Mouse (Mus musculus) 3134 (cell line): ENCODE data around the gene Tex19.2.
A peak's percentile ranks its signal among the peaks of the same experiment; 100 is the strongest.

Experiments used
- DNase-seq: peaks from one replicate; pipeline ENCODE4 v3.0.0-alpha.2; 2011; ENCODE audit warnings: low spot score; ENCODE audit not compliant: insufficient read length; ENCODE audit errors: extremely low read depth

Gene Tex19.2

DNA sequence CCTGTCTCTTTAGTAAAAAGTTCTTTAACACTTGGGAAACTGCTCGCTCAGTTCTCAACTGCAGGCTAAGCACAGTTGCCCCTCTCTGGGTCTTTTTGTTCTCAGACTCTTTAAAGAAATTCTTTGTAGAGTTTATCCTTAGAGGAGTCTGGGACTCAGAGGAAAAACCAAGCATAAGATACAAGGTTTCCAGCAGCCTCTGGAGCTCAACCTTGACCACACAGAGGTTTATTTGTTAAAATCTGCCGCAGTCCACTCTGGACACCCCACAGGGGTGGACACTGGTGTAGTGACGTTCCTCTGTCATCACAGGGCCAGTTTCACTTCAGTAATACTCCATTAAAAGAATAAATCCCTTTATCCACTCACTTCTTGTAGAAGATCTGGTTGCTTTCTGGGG lies at the start of gene Tex19.2:
TSS of gene Tex19.2 (minus strand) at position 101 of the 400 bp plus-strand sequence.
- DNase-seq, result no peak

GRCm38 (mm10) chr11:121163751-121164150 lies 45.3 kb upstream of the Tex19.2 start:
- DNase-seq, result no peak

DNA sequence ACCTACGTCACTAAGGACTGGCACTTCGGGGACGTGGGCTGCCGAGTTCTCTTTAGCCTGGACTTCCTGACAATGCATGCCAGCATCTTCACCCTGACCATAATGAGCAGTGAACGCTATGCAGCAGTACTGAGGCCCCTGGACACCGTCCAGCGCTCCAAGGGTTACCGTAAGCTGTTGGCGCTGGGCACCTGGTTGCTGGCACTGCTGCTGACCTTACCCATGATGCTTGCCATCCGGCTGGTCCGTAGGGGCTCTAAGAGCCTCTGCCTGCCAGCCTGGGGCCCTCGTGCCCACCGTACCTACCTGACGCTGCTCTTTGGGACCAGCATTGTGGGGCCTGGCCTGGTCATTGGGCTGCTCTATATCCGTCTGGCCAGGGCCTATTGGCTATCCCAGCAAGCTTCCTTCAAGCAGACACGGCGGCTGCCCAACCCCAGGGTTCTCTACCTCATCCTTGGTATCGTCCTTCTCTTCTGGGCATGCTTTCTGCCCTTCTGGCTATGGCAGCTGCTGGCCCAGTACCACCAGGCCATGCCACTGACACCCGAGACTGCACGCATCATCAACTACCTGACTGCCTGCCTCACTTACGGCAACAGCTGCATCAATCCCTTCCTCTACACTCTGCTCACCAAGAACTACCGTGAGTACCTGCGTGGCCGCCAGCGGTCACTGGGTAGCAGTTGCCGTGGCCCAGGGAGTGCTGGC lies 42.3 kb upstream of the Tex19.2 start:
- DNase-seq, result no peak

GRCm38 (mm10) chr11:121159971-121160370 lies 41.5 kb upstream of the Tex19.2 start, which contains the start of gene Uts2r:
Gene Uts2r, plus strand, starts transcription at chr11:121160271.
- no peak for DNase-seq

DNA sequence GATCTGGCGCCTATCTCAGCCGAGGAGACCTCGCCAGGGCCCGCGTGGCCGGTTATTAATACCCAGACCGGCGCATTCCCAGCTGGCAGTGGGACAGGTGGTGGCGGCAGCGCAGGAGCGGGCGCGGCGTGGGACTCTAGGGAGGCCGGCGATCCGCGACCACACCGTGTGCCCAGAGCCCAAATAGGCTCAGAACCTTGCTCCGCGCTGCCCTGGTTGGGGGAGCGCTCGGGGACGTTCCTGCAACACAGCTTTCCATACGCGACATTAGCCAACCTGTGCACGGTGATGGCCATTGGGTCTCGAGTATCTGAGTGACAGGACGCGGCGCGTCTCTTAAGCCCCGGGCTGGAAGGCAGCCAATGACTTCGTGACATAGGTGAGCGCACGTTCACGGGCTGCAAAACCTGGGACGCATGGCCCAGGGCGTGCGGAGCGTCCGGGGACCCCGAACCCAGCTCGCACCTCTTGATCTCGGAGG lies 38.0 kb upstream of the Tex19.2 start:
- DNase-seq, result no peak

DNA sequence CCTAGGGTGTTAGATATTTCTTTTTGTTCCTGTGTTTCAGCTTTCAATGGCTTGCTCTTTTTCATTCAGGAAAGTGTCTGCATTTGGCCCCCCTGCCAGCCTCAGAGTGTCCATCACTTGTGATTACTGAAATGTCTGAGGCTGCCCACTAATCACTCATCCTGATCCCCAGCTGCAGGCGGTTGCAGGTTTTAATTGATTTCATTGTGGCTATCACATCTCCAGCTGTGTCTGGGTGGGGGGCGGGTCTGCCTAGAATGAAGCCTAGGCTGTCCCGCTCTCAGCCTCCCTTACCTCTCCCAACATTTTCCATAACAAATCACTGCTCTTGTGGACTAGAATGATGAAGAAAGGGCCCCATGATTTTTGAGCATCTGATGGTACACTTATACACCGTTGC lies 35.7 kb upstream of the Tex19.2 start:
- DNase-seq, result no peak

- no peak for DNase-seq
These were observed 29.7 kb upstream of the Tex19.2 start for GRCm38 (mm10) chr11:121148193-121148592.

DNA sequence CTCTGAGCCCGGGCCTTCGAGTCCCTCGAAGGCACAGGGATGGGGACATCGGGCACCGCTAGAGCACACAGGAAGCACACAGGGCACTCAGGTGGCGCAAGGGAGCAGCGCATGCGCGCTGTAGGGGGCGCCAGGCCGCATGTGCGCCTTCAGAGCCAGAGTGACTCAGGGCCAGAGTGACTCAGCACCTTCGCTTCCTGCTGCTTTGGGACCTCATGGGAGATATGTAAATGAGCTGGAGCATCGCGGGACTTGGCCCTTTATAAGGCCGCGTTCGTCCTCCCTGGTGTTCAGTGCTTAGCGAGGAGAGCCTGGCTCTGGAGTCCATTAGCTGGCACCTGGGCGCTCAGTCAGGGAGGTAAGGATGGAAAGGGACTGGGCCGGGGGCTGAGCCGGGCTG lies 27.4 kb upstream of the Tex19.2 start, which contains the start of gene Tex19.1:
TSS of gene Tex19.1 (plus strand) at position 279 of the 400 bp plus-strand sequence.
- no peak for DNase-seq

DNA sequence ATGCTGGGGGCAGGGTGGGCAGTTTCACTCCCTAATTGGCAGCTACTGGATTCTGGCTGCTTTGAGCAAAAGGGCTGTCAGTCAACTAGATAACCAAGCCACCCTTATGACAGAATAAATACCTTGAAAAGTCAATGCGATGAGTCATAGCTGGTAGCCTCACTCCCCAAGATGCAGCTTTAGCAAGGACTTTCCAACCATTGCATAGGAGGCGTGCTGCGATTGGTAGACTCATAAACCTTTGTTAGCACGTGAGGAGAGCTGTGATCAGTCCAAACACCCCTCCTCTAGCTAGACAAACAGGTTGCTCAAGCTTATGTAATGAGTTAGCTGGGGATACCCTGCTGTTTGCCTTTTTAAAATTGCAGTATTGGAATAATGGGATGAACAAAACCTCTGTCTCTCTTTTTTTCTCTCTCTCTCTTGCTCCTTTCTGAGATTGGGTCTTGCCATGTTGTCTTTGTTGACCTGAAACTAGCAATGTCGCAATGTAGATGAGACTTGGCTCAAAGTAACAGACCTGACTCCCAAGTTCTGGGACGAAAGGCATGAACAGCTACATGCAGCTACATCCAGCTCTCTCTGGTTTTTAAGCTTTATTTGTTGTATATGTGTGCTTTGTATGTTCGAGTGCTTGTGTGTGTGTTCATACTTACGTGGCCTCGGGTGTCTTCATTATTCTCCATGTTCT lies 25.0 kb upstream of the Tex19.2 start:
- no peak for DNase-seq

GRCm38 (mm10) chr11:121138732-121139131 lies 20.3 kb upstream of the Tex19.2 start:
- DNase-seq, result no peak

- DNase-seq, result no peak
These were observed 19.2 kb upstream of the Tex19.2 start for GRCm38 (mm10) chr11:121137682-121138081.

DNA sequence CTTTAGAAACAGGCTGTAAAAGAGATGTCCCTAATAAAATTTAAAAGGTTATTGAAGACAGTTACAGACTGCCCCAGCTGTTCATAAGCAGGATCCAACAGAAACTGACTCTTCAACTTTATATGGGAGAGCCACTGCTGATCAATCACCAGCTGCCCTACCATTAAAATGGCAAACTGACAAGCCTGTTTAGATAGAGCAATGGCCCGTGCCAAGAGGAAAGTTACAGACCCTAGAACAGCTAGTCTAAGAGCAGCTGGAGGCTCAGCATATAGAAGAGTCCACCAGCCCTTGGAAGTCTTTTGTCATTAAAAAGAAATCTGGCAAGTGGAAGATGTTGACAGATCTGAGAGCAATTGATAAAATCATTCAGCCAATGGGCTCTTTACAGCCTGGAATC lies 16.1 kb upstream of the Tex19.2 start:
- no peak for DNase-seq

DNA sequence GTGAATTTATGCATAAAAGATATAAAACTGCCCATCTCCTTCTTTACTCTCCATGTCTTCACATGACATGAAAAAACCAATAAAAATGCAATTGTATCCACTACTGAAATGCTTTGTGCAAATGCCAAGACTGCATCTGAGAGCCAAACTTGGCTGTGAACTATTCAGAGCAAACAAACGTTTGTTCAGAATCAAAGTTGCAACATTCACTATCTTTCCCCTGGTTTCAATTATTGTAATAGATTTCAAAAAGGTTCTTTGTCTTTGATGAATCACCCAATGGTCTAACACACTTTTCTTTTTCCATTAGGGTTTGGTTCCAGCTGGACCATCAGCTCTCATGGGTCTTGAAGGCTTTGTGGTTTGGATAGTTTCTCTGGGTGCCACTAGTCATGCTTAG lies 11.1 kb upstream of the Tex19.2 start:
- DNase-seq, result peak; percentile 67

GRCm38 (mm10) chr11:121127441-121127840 lies 9.0 kb upstream of the Tex19.2 start:
- DNase-seq, result no peak

- no peak for DNase-seq
These were observed 7.9 kb upstream of the Tex19.2 start for GRCm38 (mm10) chr11:121126395-121126794.

DNA sequence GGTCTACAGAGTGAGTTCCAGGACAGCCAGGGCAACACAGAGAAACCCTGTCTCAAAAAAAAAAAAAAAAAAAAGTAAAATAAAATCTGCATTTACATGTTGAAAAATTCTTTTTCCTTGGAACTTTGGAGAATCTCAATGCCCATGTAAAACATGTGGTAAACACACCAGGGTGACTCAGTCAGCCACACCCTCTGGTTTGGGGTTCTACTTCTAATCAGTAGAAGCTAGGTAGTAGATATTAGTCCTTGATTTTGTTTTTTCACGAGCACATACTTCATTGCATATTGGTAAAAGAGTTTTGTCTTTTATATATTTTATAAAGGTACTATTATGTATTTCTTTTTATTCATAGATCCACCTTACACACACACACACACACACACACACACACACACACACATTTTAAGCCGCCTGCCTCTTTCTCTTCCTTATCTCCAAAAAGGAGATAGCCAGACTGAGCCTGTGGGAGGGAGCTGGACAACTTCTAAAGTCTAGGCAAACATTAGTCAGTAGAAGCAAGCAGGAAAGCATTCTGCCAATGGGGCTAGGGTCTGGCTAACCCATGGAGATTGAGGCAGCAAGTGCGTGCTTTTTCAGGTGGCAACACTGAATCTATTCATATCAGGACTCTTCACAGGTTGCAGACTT lies 7.2 kb upstream of the Tex19.2 start:
- DNase-seq, result no peak

DNA sequence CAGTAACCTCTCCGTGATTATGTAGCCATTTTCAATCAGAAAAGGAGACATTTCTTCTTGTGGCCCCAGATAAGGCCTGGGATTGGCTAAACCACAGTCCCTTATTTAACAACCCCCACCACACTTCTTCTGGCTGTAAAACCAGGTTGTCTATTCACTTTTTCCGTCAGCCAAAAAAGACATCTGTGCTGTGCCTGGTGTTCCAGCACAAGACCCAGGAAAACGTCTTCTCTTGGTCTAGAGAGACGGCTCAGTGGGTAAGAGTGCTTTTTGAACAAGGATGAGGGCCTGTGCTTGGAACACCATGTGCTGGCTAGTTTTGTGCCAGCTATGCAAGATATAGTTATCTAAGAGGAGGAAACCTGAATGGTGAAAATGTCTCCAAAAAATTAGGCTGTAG lies 5.0 kb upstream of the Tex19.2 start:
- no peak for DNase-seq

GRCm38 (mm10) chr11:121122024-121122670 lies 3.7 kb upstream of the Tex19.2 start:
- no peak for DNase-seq

DNA sequence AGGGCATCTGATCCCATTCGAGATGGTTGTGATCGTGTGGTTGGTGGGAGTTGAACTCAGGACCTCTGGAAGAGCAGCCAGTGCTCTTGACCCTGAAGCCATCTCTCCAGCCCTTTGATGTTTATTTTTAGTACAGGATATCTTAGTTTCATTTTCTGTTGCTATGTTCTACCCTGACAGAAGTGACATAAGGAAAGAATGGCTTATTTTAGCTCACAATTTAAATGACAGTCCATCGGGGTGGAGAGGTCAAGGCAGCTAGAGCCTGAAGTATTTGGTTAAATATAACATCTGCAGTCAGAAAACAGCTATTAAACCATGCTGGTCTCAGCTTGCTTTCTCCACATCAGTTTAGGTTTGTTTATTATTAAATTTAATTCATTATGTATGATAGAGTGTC lies 2.7 kb upstream of the Tex19.2 start:
- no peak for DNase-seq

- no peak for DNase-seq
These were observed 371 bp downstream of the Tex19.2 start for GRCm38 (mm10) chr11:121118106-121118505.
